Mouse (Mus musculus) granulocyte monocyte progenitor cell, adult 5-6 weeks (primary cell): ENCODE measurements around the gene Zeb2. TPM values are rescaled to one million over a fixed set of nuclear protein-coding genes. Genes with fewer than 3 reads are reported as not detected.

Experiments used
- ATAC-seq: replicated peaks from 2 replicates; pipeline ENCODE4 v1.8.0; 2016; ENCODE audit warnings: mild to moderate bottlenecking, moderate TSS enrichment, inconsistent platforms; ENCODE audit not compliant: poor library complexity, severe bottlenecking
- total RNA-seq, 2 experiments: library from RNA; stranded (forward) in 1 of 2; stranded (reverse) in 1 of 2; fragments of 200-712, 200-1000 nt in 1 of 2; fragments of >200 nt in 1 of 2; fragmentation: Nextera tagmentation in 1 of 2; gene quantifications; 2 replicates each; pipeline ENCODE4 v1.2.3; 2014 to 2017

The Zeb2 gene
- total RNA-seq, 2 experiments from 2014 or later: 167 to 286 TPM

DNA sequence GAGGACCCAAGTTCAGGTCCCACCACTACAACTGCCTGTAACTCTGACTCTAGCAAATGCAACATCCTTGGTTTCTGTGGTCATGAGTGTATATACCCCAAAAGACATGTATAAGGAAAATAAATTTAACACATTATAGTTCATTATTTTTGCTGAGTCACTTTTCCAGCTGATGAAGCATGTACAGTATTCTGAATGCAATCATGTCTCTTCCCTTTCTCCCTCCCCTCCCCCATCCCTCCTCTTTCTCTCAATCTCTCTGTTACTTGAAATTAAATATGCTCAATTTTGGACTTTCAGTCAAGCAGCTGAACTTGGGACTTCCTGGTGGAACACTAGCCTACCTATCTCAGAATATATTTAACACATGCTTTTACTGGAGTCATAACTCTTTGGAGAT lies 77.7 kb downstream of the Zeb2 start:
- ATAC-seq: no peak

DNA sequence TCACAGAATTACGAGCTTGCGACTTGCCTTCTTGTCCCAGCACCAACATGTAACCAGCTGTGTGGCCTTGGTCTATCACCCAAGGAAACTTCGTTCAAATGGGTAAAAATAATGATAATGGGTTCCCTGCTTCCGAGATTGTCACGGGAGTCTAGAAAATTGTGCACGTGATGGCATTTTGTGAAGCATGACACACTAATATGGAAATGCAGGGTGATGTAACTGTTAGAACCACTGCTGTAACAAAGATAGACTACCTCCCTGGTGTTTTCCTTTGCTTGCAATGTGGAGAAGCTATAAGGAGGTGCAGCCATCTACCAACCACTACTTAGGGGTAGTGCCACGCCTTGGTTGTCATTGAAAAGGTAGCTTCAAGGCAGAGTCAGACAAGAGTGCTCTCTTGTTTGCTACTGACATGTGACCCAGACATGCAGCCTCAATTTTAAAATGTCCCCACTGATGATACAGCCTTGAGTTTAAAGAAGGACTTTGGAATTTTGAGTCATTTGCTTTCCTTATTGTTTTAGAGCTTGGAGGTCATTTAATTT lies 89.0 kb downstream of the Zeb2 start:
- no peak for ATAC-seq

DNA sequence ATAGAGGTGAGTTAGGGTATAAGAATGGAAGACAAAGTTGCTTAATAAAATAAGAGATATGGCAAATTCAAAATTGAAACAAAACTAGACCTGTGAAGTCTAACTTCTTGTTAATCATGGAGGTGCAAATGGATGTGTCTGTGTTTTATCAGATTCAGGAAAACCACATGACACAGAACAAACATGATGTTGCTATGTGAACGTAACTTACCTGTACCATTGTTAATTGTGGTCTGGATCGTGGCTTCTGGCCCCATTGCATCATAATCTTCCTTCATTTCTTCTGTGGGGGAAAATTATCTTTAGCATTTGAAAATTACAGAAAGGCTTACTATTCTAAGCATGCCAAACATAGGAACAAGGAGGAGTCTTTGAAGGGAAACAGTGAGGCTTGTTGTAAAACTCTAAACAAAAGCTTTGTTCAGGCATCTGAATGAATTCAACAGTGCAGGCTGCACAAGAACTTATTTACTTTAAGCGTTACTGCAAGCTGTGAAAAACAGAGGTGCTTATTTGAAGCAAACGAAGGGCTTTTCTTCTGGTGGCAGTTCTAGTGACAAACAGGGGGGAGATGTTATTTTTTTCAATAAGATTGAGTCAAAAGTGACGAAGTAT lies 99.9 kb downstream of the Zeb2 start:
- ATAC-seq: no peak

- peak; percentile 33; the same call in 1 of the 2 replicates for ATAC-seq
These were observed 103.9 kb downstream of the Zeb2 start for GRCm38 (mm10) chr2:45013325-45013724.

DNA sequence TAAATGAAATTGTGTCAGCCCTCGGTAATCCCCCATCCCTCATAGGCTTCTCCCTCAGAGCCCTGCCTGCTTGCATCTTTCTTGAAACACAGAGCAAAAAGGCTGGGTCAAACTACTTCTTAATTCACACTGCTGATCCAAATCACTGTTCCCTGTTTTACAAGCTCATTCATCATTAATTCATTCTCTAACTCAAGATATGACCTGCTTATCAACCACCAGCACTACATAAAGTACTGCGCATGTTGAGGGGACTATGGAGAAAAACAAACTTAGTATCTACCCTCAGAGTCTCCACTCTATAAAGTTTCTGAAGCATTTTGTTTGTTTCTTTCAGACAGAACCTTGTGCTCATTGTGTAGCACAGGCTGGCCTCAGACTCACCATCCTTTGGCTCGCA lies 104.5 kb downstream of the Zeb2 start:
- ATAC-seq: no peak

- ATAC-seq: no peak
These were observed 106.5 kb downstream of the Zeb2 start for GRCm38 (mm10) chr2:45010701-45011100.

DNA sequence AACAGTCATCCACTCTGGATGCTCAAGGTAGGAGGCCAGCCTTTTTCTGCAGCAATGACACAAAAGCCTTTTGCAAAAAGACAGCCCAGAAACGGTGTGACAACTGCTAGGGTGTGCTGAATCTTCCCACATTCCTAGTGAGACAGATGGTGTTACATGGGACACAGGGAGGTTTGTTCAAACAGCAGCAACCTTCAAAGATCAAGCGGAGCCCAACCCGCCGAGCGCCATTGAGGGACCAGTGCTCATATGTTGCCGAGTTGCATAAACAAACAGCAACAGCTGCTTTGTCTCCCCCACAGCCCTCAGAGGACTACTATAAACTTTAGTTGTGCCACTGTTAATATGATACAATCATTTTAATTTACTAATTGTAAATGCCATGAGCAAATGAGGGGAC lies 117.3 kb downstream of the Zeb2 start:
- ATAC-seq: no peak

- ATAC-seq: no peak
These were observed 118.5 kb downstream of the Zeb2 start for GRCm38 (mm10) chr2:44998710-44999109.

DNA sequence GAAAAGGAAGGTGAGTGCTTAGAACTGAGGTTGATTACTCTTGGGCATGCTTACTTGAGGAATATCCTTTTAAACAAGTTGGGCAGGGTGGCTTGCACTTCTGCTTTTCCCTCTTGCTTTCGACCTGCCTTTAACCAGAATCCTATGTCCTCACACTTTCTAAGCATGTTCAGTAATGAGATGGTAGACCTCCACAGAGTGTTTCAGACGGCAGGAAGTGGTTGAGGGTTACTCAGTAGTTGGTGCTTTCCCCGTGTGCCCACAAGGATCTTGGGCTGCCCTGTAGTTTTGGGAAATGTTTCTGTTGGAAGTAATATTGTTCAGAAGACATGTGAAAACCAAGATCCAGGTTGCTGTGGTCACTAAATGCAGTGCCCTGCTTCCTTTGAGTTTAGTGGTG lies 135.5 kb downstream of the Zeb2 start:
- ATAC-seq: peak; percentile 90

- no peak for ATAC-seq
These were observed 138.0 kb downstream of the Zeb2 start for GRCm38 (mm10) chr2:44979042-44979721.

GRCm38 (mm10) chr2:44978038-44978437 lies 139.2 kb downstream of the Zeb2 start:
- ATAC-seq: no peak

- ATAC-seq: no peak
These were observed 139.6 kb downstream of the Zeb2 start for GRCm38 (mm10) chr2:44977556-44977955.

DNA sequence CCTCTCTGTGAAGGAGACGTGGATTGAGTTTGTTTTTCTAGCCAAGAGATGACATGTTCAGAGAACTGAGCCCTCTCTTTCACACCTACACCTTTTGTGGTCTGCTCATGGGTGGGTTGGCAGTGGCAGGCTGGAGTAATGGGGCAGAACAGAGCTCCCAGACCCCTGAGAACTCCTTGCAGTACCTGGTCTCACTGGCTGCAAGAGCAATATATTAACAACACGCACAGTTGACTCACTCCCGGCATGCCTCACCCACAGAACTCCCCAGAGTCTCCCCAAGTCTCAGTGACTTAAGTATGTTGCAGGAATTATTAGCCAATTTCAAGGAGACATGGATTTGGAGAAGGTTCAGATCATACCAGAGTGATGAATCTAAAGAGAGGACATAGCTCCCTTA lies 140.1 kb downstream of the Zeb2 start:
- no peak for ATAC-seq

- ATAC-seq: peak; percentile 84
These were observed 140.7 kb downstream of the Zeb2 start for GRCm38 (mm10) chr2:44976484-44976883.

DNA sequence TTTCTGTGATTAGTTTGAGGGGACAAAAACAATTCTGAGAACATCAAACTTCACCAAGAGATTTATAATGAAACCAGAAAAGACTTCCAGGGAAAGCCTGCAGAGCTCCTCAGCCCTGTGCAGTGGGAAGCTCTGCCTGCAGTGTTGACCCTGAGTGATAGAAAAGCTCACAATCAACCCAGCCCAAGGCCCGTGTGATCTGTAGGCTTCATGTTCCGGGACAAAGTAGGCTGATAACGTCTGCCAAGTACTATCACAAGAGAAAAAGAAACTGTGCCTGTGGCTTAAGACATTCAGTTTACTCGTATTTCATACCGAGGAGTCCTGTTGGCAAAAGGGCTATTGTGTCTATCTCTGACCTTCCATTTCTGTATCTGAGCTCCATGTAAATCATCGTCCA lies 143.4 kb downstream of the Zeb2 start:
- no peak for ATAC-seq

DNA sequence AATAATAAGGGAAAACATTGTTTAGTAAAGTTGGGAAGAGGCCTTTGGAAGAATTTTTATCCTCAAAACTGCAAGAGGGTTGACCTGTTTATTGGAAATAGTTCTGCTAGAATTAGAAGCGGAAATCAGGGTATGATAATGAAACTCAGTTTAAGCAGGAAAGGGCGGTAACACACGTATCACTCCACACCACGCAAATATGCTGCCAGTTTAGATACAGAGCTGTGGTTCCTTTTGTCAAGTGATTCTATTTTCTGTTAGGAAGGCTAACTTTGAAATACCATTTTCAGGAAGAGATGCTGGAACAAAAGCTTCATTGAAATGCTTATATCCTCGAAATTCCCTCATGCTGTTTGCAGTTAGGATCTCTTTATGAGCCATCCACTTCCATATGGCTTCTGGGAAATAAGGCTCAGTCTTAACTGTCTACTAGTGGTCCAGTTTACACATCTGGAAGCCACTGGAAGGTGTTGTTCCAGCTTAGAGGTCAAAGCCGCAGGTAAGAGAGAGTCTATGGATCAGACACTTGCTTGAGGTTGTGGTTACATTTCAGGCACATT lies 147.0 kb downstream of the Zeb2 start:
- ATAC-seq: no peak

DNA sequence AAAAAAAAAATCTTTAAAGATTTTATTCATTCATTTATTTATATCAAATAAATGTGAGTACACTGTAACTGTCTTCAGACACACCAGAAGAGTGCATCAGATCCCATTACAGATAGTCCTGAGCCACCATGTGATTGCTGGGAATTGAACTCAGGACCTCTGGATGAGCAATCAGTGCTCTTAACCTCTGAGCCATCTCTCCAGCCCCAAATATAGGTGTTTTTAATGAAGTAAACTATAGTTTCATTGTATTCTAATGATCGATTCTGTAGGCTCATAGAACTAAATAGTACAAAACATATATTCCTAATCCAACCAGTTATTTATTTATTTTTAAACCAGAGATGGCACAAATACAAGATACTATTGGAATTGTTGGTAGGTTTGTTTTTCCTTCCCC lies 147.6 kb downstream of the Zeb2 start:
- no peak for ATAC-seq

DNA sequence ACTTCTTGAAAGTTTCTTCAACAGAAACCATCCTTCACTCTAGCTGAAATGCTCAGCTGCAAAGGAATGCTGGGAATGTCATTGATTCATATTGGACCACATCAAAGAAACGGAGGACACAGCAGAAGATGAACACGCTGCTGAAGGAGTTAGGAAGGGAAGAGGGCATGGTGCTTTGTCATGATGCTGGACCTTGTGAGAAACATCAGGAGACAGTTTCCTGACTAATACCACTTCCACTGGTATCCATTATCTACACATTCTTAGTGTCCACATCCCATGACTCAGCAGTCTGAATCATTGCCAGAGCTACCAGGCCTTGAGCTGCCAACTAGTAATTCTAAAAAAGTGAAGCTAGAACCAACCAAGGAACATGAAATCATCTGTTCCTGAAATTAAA lies 148.0 kb downstream of the Zeb2 start:
- no peak for ATAC-seq

- no peak for ATAC-seq
These were observed 151.2 kb downstream of the Zeb2 start for GRCm38 (mm10) chr2:44965834-44966555.

DNA sequence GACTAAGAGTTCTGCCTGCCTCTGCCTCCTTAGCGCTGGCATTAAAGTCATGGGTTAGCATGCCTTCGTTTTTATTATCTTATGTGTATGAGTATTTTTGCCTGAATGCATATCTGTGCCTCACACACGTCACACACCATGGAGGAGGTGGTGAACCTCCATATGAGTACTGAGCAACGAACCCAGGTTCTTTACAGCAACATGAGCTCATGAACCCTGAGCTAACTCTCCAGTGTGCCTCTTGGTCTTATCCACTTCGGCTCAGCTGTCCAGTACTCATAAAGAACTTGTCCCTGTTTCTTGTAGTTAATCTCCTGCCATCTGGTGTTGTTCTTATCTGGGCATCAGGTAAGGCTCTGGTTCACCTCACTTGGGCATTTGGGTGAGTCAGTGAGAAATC lies 154.6 kb downstream of the Zeb2 start:
- no peak for ATAC-seq

DNA sequence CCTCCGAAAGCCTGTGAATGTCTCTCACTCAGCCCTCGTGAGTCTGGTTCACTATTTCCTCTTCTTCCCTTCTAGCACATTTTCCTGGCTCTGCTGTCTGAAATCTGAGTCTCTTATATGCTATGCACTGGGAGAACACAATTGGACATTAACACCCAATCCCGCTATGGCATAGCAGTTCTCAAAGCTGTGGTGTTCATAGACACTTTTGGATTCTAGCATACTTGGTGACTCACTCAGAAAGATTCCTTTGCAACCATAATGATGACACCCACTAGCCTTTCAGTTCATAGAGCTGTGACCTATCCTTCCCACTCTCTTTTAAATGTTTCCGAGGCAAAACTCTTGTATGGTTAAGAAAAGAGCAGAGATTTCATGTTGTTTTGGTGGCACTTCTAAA lies 156.0 kb downstream of the Zeb2 start:
- ATAC-seq: no peak
